Mouse (Mus musculus) c-Kit-positive CD71-positive TER-119-positive erythroid progenitor cells, embryonic 14.5 days (primary cell): ENCODE data around the gene Sin3b.

Source experiments
- DNase-seq: peaks from one replicate; pipeline ENCODE4 v3.0.0-alpha.2; 2013; ENCODE audit warnings: low spot score

Sin3b gene

GRCm38 (mm10) chr8:72753781-72754180 lies 30.7 kb downstream of the Sin3b start:
- DNase-seq, result no peak

- DNase-seq, result no peak
Observed at GRCm38 (mm10) chr8:72756031-72756430, 32.9 kb downstream of the Sin3b start.

GRCm38 (mm10) chr8:72756771-72757390 lies 33.8 kb downstream of the Sin3b start:
- DNase-seq, result no peak

GRCm38 (mm10) chr8:72757426-72758195 lies 34.5 kb downstream of the Sin3b start:
- no peak for DNase-seq

GRCm38 (mm10) chr8:72758310-72758709 lies 35.2 kb downstream of the Sin3b start:
- DNase-seq, result no peak

GRCm38 (mm10) chr8:72760216-72760615 lies 37.1 kb downstream of the Sin3b start:
- DNase-seq, result no peak

GRCm38 (mm10) chr8:72761322-72762051 lies 38.4 kb downstream of the Sin3b start, which contains the start of gene F2rl3:
Gene F2rl3, plus strand, starts transcription at chr8:72761880.
- DNase-seq, result no peak

- no peak for DNase-seq
Observed at GRCm38 (mm10) chr8:72762306-72762705, 39.2 kb downstream of the Sin3b start.

- no peak for DNase-seq
Observed at GRCm38 (mm10) chr8:72765696-72766095, 42.6 kb downstream of the Sin3b start.

GRCm38 (mm10) chr8:72766777-72767176 lies 43.7 kb downstream of the Sin3b start:
- DNase-seq, result no peak

GRCm38 (mm10) chr8:72777797-72778196 lies 54.7 kb downstream of the Sin3b start:
- DNase-seq, result no peak

GRCm38 (mm10) chr8:72780644-72781043 lies 57.6 kb downstream of the Sin3b start:
- DNase-seq, result no peak

GRCm38 (mm10) chr8:72801583-72801982 lies 78.5 kb downstream of the Sin3b start:
- DNase-seq, result no peak
